Mouse (Mus musculus): ENCODE data around the gene Slc7a15. TPM values are rescaled to one million over a fixed set of nuclear protein-coding genes. Genes with fewer than 3 reads are reported as not detected.

Slc7a15 gene
- total RNA-seq, 2 experiments from 2014 or later, result not detected

DNA sequence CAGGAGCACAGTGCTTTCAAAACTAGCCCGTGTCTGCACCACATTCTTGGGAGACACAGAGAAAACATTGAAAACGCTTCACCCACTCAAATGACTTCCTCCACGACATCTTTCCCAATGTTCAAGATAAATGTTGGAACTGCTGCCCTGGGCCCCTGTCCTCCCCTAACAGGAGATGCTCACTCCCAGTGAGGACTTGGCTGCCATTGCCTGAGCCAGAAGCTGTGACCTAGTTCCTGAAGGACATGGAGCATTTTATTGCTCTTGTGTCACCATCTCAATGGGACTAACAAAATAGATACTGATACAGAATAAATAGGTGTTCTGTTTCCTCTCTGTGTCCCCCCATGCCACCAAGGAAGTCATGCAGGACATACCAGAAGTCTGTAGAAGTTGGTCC lies 104.2 kb downstream of the Slc7a15 start:
- intact Hi-C loops (cut with DNase I), result no loop called here
- peak in 1 of 2 experiments; percentile 18 for DNase-seq

DNA sequence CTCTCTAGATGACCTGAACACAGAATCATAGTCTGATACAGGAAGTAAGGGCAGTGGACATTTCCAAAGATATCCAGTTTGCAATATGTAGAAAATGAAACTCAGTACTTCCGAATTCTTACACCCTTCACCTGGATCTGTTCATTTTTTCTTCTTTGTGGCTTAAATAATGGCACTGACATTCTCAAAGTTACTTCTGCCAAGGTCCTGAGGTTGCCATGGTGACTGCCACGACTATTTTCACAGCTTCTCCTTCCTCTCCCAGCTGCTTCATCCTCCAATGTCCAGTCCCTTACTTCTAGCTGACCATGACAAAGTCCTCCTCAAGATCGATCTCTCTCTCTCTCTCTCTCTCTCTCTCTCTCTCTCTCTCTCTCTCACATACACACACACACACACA lies 105.5 kb downstream of the Slc7a15 start:
- no peak for DNase-seq
- intact Hi-C loops (cut with DNase I), result no loop called here

DNA sequence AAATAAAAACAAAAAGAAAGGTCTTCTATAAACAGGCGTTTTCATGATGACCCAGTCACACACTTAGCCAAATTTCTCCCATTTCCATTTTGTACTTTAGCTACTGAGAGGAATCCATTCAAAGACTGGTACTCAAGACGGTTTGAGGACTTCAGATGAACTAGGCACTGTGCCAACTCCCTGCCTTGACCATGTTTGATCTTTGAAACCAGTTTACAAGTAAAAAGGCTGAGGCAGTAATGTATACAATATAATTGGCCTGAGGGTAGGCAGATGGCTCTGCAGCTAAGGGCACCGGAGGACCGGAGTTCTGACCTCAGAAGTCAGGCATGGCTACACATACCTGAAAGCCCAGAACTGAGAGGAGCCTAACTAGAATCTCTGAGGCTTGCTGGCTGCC lies 109.8 kb downstream of the Slc7a15 start:
- intact Hi-C loops (cut with DNase I), result no loop called here
- DNase-seq, result no peak

DNA sequence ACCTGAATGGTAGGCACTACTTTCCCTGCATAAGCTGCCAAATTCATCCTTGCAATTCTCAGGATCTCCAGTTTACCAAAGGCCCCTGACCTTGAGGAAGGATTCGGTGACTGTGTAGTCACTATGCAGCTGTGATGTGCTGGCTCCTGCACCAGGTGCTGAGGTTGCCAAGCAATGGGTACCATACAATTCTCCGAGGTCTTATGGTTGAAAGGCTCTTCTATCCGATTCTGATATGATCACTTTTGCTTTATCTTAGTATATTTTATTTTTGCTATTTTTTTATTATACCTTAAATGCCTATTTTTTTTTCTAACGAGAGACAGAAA lies 110.2 kb downstream of the Slc7a15 start:
- no peak for DNase-seq
- intact Hi-C loops (cut with DNase I), result no loop called here

DNA sequence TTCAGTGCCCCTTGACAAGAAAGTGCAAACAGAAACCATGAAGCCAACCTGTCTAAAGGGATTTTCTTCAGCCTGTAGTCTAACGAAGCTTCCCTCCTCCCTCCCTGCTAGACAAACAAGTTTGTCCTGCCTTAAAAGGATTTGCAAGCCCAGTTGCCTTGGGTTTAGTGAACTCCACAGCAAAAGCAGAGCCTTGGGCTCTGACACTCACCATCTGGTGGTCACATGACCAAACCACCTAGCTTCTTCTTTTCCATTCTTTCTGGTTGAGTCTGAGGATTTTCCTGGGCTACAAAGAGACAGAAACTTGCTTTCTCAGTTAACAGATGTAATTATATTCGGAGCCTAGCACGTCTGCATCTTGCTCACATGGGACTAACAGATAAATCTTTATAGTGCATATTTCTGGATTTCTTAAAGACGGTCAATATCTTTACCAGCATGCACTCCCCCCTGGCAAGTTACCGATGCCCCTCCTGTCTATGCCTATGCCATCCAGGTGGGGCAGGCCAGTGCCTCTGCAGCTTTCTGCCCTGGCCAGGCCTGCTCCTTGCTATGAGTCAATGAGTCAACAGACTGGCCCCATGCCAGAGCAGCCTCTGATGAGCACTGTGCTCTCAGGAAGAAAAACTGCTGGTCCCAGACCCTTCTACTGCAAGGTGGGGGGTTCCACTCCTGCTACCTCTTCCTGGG lies 110.8 kb downstream of the Slc7a15 start:
- DNase-seq, result peak; percentile 46 to 58
- intact Hi-C loops (cut with DNase I), result no loop called here

DNA sequence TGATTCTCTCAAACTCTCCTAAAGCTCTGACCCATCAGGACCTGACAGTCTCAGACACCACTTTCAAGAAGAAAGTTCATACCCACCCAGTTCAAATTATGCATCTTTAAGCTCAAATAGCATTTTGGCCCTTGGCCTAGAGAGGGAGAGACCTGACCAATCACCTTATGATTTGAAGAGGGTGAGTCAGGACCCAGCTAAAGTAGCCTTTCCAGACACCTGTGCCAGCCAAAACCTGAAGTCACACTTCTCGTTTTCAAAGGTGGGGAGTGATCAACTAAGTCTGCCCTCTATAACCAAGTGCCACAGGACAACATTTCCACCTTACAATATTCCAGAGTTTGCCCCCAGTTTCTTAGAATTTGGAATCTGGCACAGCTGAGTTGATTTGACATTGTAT lies 111.6 kb downstream of the Slc7a15 start:
- no peak for DNase-seq
- intact Hi-C loops (cut with DNase I), result no loop called here

DNA sequence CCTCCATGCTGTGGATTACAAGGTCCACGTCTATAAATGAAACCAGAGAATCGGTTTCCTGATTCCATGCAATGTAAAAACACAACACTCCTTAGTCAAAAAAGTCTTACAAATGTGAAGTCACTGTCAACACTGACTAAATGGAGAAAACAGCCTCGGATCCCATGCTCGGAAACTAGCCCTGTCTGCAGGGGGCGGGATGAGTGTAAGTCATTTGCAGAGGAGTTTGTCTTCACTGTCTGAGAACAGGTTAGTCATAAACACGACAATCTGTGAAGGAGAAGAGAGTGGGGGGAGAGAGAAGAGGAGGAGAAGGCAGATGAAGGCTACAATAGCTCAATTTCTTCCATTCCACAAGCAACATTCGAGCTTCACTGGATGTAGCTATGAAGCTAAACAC lies 113.6 kb downstream of the Slc7a15 start:
- intact Hi-C loops (cut with DNase I), result loop anchor here (2.0 kb wide), 1 partner anchor 24 kb away; no protein-coding TSS in a partner anchor
- DNase-seq, result no peak

DNA sequence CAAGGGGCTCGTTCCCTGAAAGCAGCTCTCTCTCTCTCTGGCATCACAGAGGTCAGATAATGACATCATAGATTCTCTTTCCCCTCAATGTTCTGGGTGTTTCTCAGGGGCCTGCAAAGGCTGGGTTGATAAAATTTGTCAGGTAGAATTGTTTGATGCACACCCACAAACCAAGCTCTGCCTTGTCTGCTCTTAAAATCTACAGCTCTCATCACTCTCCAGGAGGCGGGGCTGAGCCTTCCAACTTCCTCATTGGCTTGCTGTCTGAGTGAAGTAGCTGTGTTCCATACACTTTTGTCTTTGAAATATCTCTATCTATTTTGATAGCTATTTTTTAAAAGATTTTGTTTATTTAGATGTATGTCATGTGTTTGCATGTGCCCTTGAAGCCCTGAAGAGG lies 116.7 kb downstream of the Slc7a15 start:
- DNase-seq, result no peak
- intact Hi-C loops (cut with DNase I), result no loop called here

Other genes with a start within 250 kb of the Slc7a15 start
- 100 to 1,000 TPM; 145 to 186 TPM for gene Rhob, start 99.1 kb downstream of the Slc7a15 start, total RNA-seq (2021)
- 100 to 1,000 TPM; 125 to 141 TPM for gene Pum2, start 75.1 kb upstream of the Slc7a15 start, total RNA-seq (2021)
- 1 to 10 TPM; 5.2 to 6.9 TPM for gene Sdc1, start 172.3 kb upstream of the Slc7a15 start, total RNA-seq (2021)